Comparison of ENCODE assay signal across 23 mouse cellular contexts in genomic region chr1:193715328-193715727, GRCm38 (mm10).
"Had no signal": no experiment of that assay in that cellular context is flagged by ENCODE, and none has a peak within 500 bp of the region (broad histone marks: within the 10 kb centered on the region; RNA-seq: fewer than 3 reads in every experiment).

No protein-coding gene starts in this region.

- H3K4me3 ChIP-seq: heart, embryonic 13.5 days; heart, embryonic 15.5 days; hindbrain, embryonic 13.5 days; hindbrain, embryonic 15.5 days; limb, embryonic 13.5 days; limb, embryonic 15.5 days; liver, embryonic 12.5 days had no signal

- H3K4me1 ChIP-seq: heart, embryonic 13.5 days; heart, embryonic 15.5 days; hindbrain, embryonic 13.5 days; hindbrain, embryonic 15.5 days; limb, embryonic 15.5 days; liver, embryonic 12.5 days had no signal

- H3K27me3 ChIP-seq: heart, embryonic 13.5 days; heart, embryonic 15.5 days; hindbrain, embryonic 13.5 days; hindbrain, embryonic 15.5 days; limb, embryonic 13.5 days; limb, embryonic 15.5 days; liver, embryonic 12.5 days had no signal

- H3K9me3 ChIP-seq: heart, embryonic 13.5 days; heart, embryonic 15.5 days; hindbrain, embryonic 13.5 days; hindbrain, embryonic 15.5 days; limb, embryonic 13.5 days; limb, embryonic 15.5 days; liver, embryonic 12.5 days had no signal

- H3K36me3 ChIP-seq: heart, embryonic 13.5 days; heart, embryonic 15.5 days; hindbrain, embryonic 13.5 days; hindbrain, embryonic 15.5 days; limb, embryonic 13.5 days; limb, embryonic 15.5 days; liver, embryonic 12.5 days had no signal

- DNase-seq: gastrocnemius, postnatal 14 days; gastrocnemius, postnatal 36 days; heart, adult 18-20 months; heart, postnatal 14 days; heart, postnatal 36 days; kidney, adult 11 months; kidney, adult 8-10 months; kidney, postnatal 14 days; kidney, postnatal 36 days; layer of hippocampus, adult 9-11 months; layer of hippocampus, postnatal 36 days; left cerebral cortex, postnatal 4 days had no signal

- ATAC-seq: hindbrain, postnatal 0 days; intestine, embryonic 16.5 days; liver, embryonic 12.5 days had no signal

- H3K27ac ChIP-seq: heart, embryonic 13.5 days; heart, embryonic 15.5 days; hindbrain, embryonic 13.5 days; hindbrain, embryonic 15.5 days; hindbrain, postnatal 0 days; kidney, postnatal 0 days; limb, embryonic 13.5 days; limb, embryonic 15.5 days; liver, embryonic 12.5 days; liver, embryonic 14.5 days had no signal
